Mouse (Mus musculus) stomach, embryonic 16.5 days (tissue): Measurements from ENCODE around the gene Slc16a3. TPM values are rescaled to one million over a fixed set of nuclear protein-coding genes. Genes with fewer than 3 reads are reported as not detected.

Experiments
- ATAC-seq: fragments of 200-750 bp; cut with Nextera tagmentation; 2 replicates; pipeline ENCODE4 v1.8.0; 2017; ENCODE audit warnings: moderate number of reproducible peaks, moderate TSS enrichment; ENCODE audit not compliant: insufficient read depth, low FRiP score
- H3K27ac ChIP-seq: fragments of 300-500 bp; sonication (generic); 2 replicates; pipeline ENCODE4 v1.5.1; 2014; ENCODE audit warnings: low read length
- H3K27me3 ChIP-seq: fragments of 300-500 bp; sonication (generic); 2 replicates; pipeline ENCODE4 v1.6.1; 2014; ENCODE audit warnings: low read length, control low read depth, mixed read lengths; ENCODE audit not compliant: control insufficient read depth, insufficient read depth
- H3K36me3 ChIP-seq: fragments of 300-500 bp; sonication (generic); 2 replicates; pipeline ENCODE4 v1.6.1; 2014; ENCODE audit warnings: low read length; ENCODE audit not compliant: control insufficient read depth, insufficient read depth
- H3K4me1 ChIP-seq: fragments of 300-500 bp; sonication (generic); 2 replicates; pipeline ENCODE4 v1.6.1; 2014; ENCODE audit warnings: low read length, control low read depth, mixed read lengths; ENCODE audit not compliant: control insufficient read depth, insufficient read depth
- H3K4me2 ChIP-seq: fragments of 300-500 bp; sonication (generic); 2 replicates; pipeline ENCODE4 v1.6.1; 2014; ENCODE audit warnings: low read depth, low read length, mixed read lengths
- H3K4me3 ChIP-seq: fragments of 300-500 bp; sonication (generic); replicated peaks from 2 replicates; pipeline ENCODE4 v1.5.1; 2014; ENCODE audit warnings: mild to moderate bottlenecking, low read length
- H3K9ac ChIP-seq: fragments of 300-500 bp; sonication (generic); 2 replicates; pipeline ENCODE4 v1.6.1; 2014; ENCODE audit warnings: low read length
- H3K9me3 ChIP-seq: fragments of 300-500 bp; sonication (generic); replicated peaks from 2 replicates; pipeline ENCODE4 v1.6.1; 2016; ENCODE audit warnings: low read length, control low read depth; ENCODE audit not compliant: control insufficient read depth
- WGBS: fragments of 180-500 bp; shearing (Covaris S2); extraction: QIAGEN DNeasy Blood & Tissue Kit; methylation state at CpG from one replicate; pipeline ENCODE4 v1.1.7; 2014; 5-methylcytosine and 5-hydroxymethylcytosine counted together
- polyA plus RNA-seq: library from polyadenylated mRNA; unstranded; fragments of >200 nt; fragmentation: Nextera tagmentation; extraction: Ambion mirVana; gene quantifications from 2 replicates; pipeline ENCODE4 v1.2.1, GENCODE M21; 2015

The Slc16a3 gene
- polyA plus RNA-seq, 1 experiment from 2014 or later = 64.3 TPM

- WGBS = 83% methylated on average over 6 of the region's 6 CpGs
- H3K9ac ChIP-seq = no peak overlapping the region
- H3K4me3 ChIP-seq = no peak overlapping the region
- H3K4me2 ChIP-seq = no peak overlapping the region
- H3K9me3 ChIP-seq = no peaks in the 10 kb centered on the region
- ATAC-seq = no peak
- no peaks in the 10 kb centered on the region for H3K4me1 ChIP-seq
- no peaks in the 10 kb centered on the region for H3K36me3 ChIP-seq
- H3K27me3 ChIP-seq = no peaks in the 10 kb centered on the region
- no peak overlapping the region for H3K27ac ChIP-seq
Measured at GRCm38 (mm10) chr11:120940959-120941358, 7.3 kb upstream of the Slc16a3 start.

- WGBS = 72% methylated on average over 7 of the region's 7 CpGs
- H3K27ac ChIP-seq = no peak overlapping the region
- H3K27me3 ChIP-seq = no peaks in the 10 kb centered on the region; the same call in 1 of the 2 replicates
- no peak overlapping the region for H3K9ac ChIP-seq
- no peak overlapping the region for H3K4me2 ChIP-seq
- H3K36me3 ChIP-seq = no peaks in the 10 kb centered on the region
- H3K4me3 ChIP-seq = no peak overlapping the region
- H3K9me3 ChIP-seq = no peaks in the 10 kb centered on the region
- no peak for ATAC-seq
- peaks cover 12% of the 10 kb centered on the region; the same call in 1 of the 2 replicates for H3K4me1 ChIP-seq
Measured at GRCm38 (mm10) chr11:120945266-120945665, 3.0 kb upstream of the Slc16a3 start.

GRCm38 (mm10) chr11:120945926-120946325 is 2.4 kb upstream of the Slc16a3 start:
- Histone ChIP-seq H3K9me3 (no peaks in the 10 kb centered on the region), H3K4me3 (no peak overlapping the region), H3K4me1 (peaks cover 17% of the 10 kb centered on the region), H3K27ac (no peak overlapping the region), H3K36me3 (no peaks in the 10 kb centered on the region), H3K4me2 (no peak overlapping the region), H3K27me3 (no peaks in the 10 kb centered on the region; the same call in 1 of the 2 replicates), H3K9ac (no peak overlapping the region)
- ATAC-seq = no peak
- WGBS = 84% methylated on average over 5 of the region's 5 CpGs

GRCm38 (mm10) chr11:120948861-120949851 is 876 bp downstream of the Slc16a3 start:
- Histone ChIP-seq H3K9ac (peak overlapping the region; percentile 76), H3K4me1 (peaks cover 27% of the 10 kb centered on the region), H3K27me3 (no peaks in the 10 kb centered on the region; the same call in 1 of the 2 replicates), H3K9me3 (no peaks in the 10 kb centered on the region), H3K4me3 (peak overlapping the region; percentile 56), H3K27ac (peak overlapping the region; percentile 46; the same call in 1 of the 2 replicates), H3K36me3 (no peaks in the 10 kb centered on the region), H3K4me2 (peak overlapping the region; percentile 81)
- ATAC-seq = peak; percentile 42; the same call in 1 of the 2 replicates
- 6% methylated on average over 70 of the region's 75 CpGs for WGBS

GRCm38 (mm10) chr11:120949863-120950262 is 1.6 kb downstream of the Slc16a3 start:
- H3K27me3 ChIP-seq = no peaks in the 10 kb centered on the region; the same call in 1 of the 2 replicates
- H3K27ac ChIP-seq = peak overlapping the region; percentile 47
- H3K4me3 ChIP-seq = peak overlapping the region; percentile 56
- H3K4me2 ChIP-seq = peak overlapping the region; percentile 81
- no peaks in the 10 kb centered on the region for H3K9me3 ChIP-seq
- no peak for ATAC-seq
- 39% methylated on average over 10 of the region's 10 CpGs for WGBS
- H3K4me1 ChIP-seq = peaks cover 32% of the 10 kb centered on the region
- peak overlapping the region; percentile 76 for H3K9ac ChIP-seq
- H3K36me3 ChIP-seq = no peaks in the 10 kb centered on the region

- peaks cover 32% of the 10 kb centered on the region for H3K4me1 ChIP-seq
- H3K36me3 ChIP-seq = no peaks in the 10 kb centered on the region
- ATAC-seq = peak; percentile 90
- H3K4me2 ChIP-seq = peak overlapping the region; percentile 81
- no peaks in the 10 kb centered on the region for H3K9me3 ChIP-seq
- H3K27ac ChIP-seq = peak overlapping the region; percentile 67
- WGBS = 3% methylated on average over 39 of the region's 39 CpGs
- H3K27me3 ChIP-seq = no peaks in the 10 kb centered on the region; the same call in 1 of the 2 replicates
- peak overlapping the region; percentile 56 for H3K4me3 ChIP-seq
- peak overlapping the region; percentile 76 for H3K9ac ChIP-seq
Measured at GRCm38 (mm10) chr11:120950281-120951202, 2.3 kb downstream of the Slc16a3 start.

- Histone ChIP-seq H3K4me2 (peak overlapping the region; percentile 81), H3K27me3 (no peaks in the 10 kb centered on the region; the same call in 1 of the 2 replicates), H3K4me3 (peak overlapping the region; percentile 56), H3K36me3 (peaks cover 4% of the 10 kb centered on the region; the same call in 1 of the 2 replicates), H3K9ac (peak overlapping the region; percentile 48), H3K27ac (peak overlapping the region; percentile 67), H3K4me1 (peaks cover 32% of the 10 kb centered on the region), H3K9me3 (no peaks in the 10 kb centered on the region)
- WGBS = 27% methylated on average over 8 of the region's 8 CpGs
- ATAC-seq = no peak
Measured at GRCm38 (mm10) chr11:120951237-120951636, 3.0 kb downstream of the Slc16a3 start.

GRCm38 (mm10) chr11:120951731-120952730 is 3.8 kb downstream of the Slc16a3 start:
- ATAC-seq = no peak
- Histone ChIP-seq H3K4me1 (peaks cover 32% of the 10 kb centered on the region), H3K9me3 (no peaks in the 10 kb centered on the region), H3K4me3 (no peak overlapping the region), H3K27ac (no peak overlapping the region), H3K4me2 (peak overlapping the region; percentile 81), H3K9ac (0 out of 2 replicates have a peak overlapping the region, but pooled peaks have one; percentile 48), H3K36me3 (peaks cover 11% of the 10 kb centered on the region), H3K27me3 (no peaks in the 10 kb centered on the region; the same call in 1 of the 2 replicates)
- WGBS = 86% methylated on average over 9 of the region's 9 CpGs
